Mouse (Mus musculus) heart, embryonic 12.5 days (tissue): ENCODE results near the gene Ccnd3. TPM values are rescaled to one million over a fixed set of nuclear protein-coding genes. Genes with fewer than 3 reads are reported as not detected.
"Not testable (repeated sequence)": the region's sequence is repeated elsewhere in the genome, so short reads cannot be mapped to it uniquely, and the experiment has no call there.

Source experiments
- ATAC-seq: fragments of 200-750 bp; cut with Nextera tagmentation; 2 replicates; pipeline ENCODE4 v1.8.0; 2017; ENCODE audit warnings: moderate TSS enrichment, moderate library complexity; ENCODE audit not compliant: insufficient number of reproducible peaks, low FRiP score
- H3K27ac ChIP-seq: fragments of 300-500 bp; sonication (generic); 2 replicates; pipeline ENCODE4 v1.5.1; 2016; ENCODE audit warnings: mild to moderate bottlenecking, moderate library complexity; ENCODE audit not compliant: poor library complexity, severe bottlenecking
- H3K27me3 ChIP-seq: fragments of 300-500 bp; sonication (generic); replicated peaks from 2 replicates; pipeline ENCODE4 v1.6.1; 2016; ENCODE audit warnings: mild to moderate bottlenecking, moderate library complexity
- H3K36me3 ChIP-seq: fragments of 300-500 bp; sonication (generic); 2 replicates; pipeline ENCODE4 v1.6.1; 2016; ENCODE audit warnings: mild to moderate bottlenecking, moderate library complexity
- H3K4me1 ChIP-seq: fragments of 300-500 bp; sonication (generic); replicated peaks from 2 replicates; pipeline ENCODE4 v1.6.1; 2016; ENCODE audit warnings: mild to moderate bottlenecking
- H3K4me2 ChIP-seq: fragments of 300-500 bp; sonication (generic); 2 replicates; pipeline ENCODE4 v1.6.1; 2016; ENCODE audit warnings: mild to moderate bottlenecking, moderate library complexity
- H3K4me3 ChIP-seq: fragments of 300-500 bp; sonication (generic); 2 replicates; pipeline ENCODE4 v1.5.1; 2016; ENCODE audit warnings: mild to moderate bottlenecking
- H3K9ac ChIP-seq: fragments of 300-500 bp; sonication (generic); 2 replicates; pipeline ENCODE4 v1.6.1; 2016; ENCODE audit warnings: mild to moderate bottlenecking, moderate library complexity
- H3K9me3 ChIP-seq: fragments of 300-500 bp; sonication (generic); replicated peaks from 2 replicates; pipeline ENCODE4 v1.6.1; 2016; ENCODE audit warnings: mild to moderate bottlenecking, moderate library complexity
- WGBS: fragments of 180-500 bp; shearing (Covaris S2); methylation state at CpG from one replicate; pipeline ENCODE4 v1.1.7; 2016; 5-methylcytosine and 5-hydroxymethylcytosine counted together
- polyA plus RNA-seq: library from polyadenylated mRNA; unstranded; fragments of >200 nt; fragmentation: Nextera tagmentation; extraction: Ambion mirVana; gene quantifications from 2 replicates; pipeline ENCODE4 v1.2.1, GENCODE M21; 2016

The Ccnd3 gene
- polyA plus RNA-seq, 1 experiment from 2014 or later, result 533 TPM

- Histone ChIP-seq H3K9ac (no peak overlapping the region), H3K27ac (no peak overlapping the region), H3K9me3 (no peaks in the 10 kb centered on the region), H3K4me2 (no peak overlapping the region), H3K27me3 (no peaks in the 10 kb centered on the region), H3K4me3 (no peak overlapping the region), H3K4me1 (peaks cover 48% of the 10 kb centered on the region), H3K36me3 (no peaks in the 10 kb centered on the region)
- 43% methylated on average over 2 of the region's 2 CpGs for WGBS
- ATAC-seq, result no peak
Observed at GRCm38 (mm10) chr17:47482401-47482800, 22.4 kb upstream of the Ccnd3 start.

- H3K4me3 ChIP-seq, result no peak overlapping the region
Observed at GRCm38 (mm10) chr17:47484241-47484921, 20.5 kb upstream of the Ccnd3 start.

GRCm38 (mm10) chr17:47484993-47485392, 19.9 kb upstream of the Ccnd3 start:
- peak overlapping the region; percentile 67; the same call in 1 of the 2 replicates for H3K27ac ChIP-seq
- H3K4me3 ChIP-seq, result no peak overlapping the region
- ATAC-seq, result no peak
- H3K9ac ChIP-seq, result 0 out of 2 replicates have a peak overlapping the region, but pooled peaks have one; percentile 15
- peaks cover 43% of the 10 kb centered on the region for H3K4me1 ChIP-seq
- 1% methylated on average over 3 of the region's 3 CpGs for WGBS
- no peak overlapping the region for H3K4me2 ChIP-seq
- no peaks in the 10 kb centered on the region for H3K27me3 ChIP-seq
- peaks cover 21% of the 10 kb centered on the region for H3K36me3 ChIP-seq
- H3K9me3 ChIP-seq, result no peaks in the 10 kb centered on the region

More at GRCm38 (mm10) chr17:47484241-47484921, 20.5 kb upstream of the Ccnd3 start:
- H3K9me3 ChIP-seq, result no peaks in the 10 kb centered on the region
- peak overlapping the region; percentile 67 for H3K27ac ChIP-seq
- peaks cover 15% of the 10 kb centered on the region for H3K36me3 ChIP-seq
- peak; percentile 58 for ATAC-seq
- H3K4me2 ChIP-seq, result no peak overlapping the region
- no peaks in the 10 kb centered on the region for H3K27me3 ChIP-seq
- 28% methylated on average over 1 of the region's 1 CpGs for WGBS
- peaks cover 48% of the 10 kb centered on the region for H3K4me1 ChIP-seq
- no peak overlapping the region for H3K9ac ChIP-seq

- Histone ChIP-seq H3K9me3 (no peaks in the 10 kb centered on the region), H3K36me3 (peaks cover 29% of the 10 kb centered on the region), H3K27me3 (no peaks in the 10 kb centered on the region), H3K4me2 (no peak overlapping the region), H3K4me1 (peaks cover 36% of the 10 kb centered on the region), H3K27ac (peak overlapping the region; percentile 67), H3K4me3 (no peak overlapping the region), H3K9ac (no peak overlapping the region)
- ATAC-seq, result no peak; the same call in 1 of the 2 replicates
- WGBS, result 66% methylated on average over 3 of the region's 3 CpGs
Observed at GRCm38 (mm10) chr17:47485791-47486190, 19.1 kb upstream of the Ccnd3 start.

- Histone ChIP-seq H3K36me3 (peaks cover 79% of the 10 kb centered on the region), H3K4me2 (no peak overlapping the region), H3K4me1 (peaks cover 8% of the 10 kb centered on the region), H3K27me3 (no peaks in the 10 kb centered on the region), H3K9me3 (no peaks in the 10 kb centered on the region), H3K4me3 (no peak overlapping the region), H3K9ac (no peak overlapping the region), H3K27ac (no peak overlapping the region)
- WGBS, result 72% methylated on average over 9 of the region's 9 CpGs
- no peak for ATAC-seq
Observed at GRCm38 (mm10) chr17:47490791-47491190, 14.1 kb upstream of the Ccnd3 start.

GRCm38 (mm10) chr17:47492731-47493130, 12.1 kb upstream of the Ccnd3 start:
- Histone ChIP-seq H3K27me3 (no peaks in the 10 kb centered on the region), H3K4me2 (no peak overlapping the region), H3K9ac (no peak overlapping the region), H3K9me3 (no peaks in the 10 kb centered on the region), H3K4me3 (no peak overlapping the region), H3K36me3 (peaks cover 95% of the 10 kb centered on the region), H3K4me1 (no peaks in the 10 kb centered on the region), H3K27ac (no peak overlapping the region)
- no peak for ATAC-seq
- 78% methylated on average over 6 of the region's 6 CpGs for WGBS

- Histone ChIP-seq H3K9me3 (no peaks in the 10 kb centered on the region), H3K27me3 (no peaks in the 10 kb centered on the region), H3K4me2 (no peak overlapping the region), H3K4me1 (no peaks in the 10 kb centered on the region), H3K27ac (peak overlapping the region; percentile 63), H3K9ac (no peak overlapping the region), H3K4me3 (no peak overlapping the region), H3K36me3 (peaks cover 95% of the 10 kb centered on the region)
- 0 out of 2 replicates have a peak, but pooled peaks have one; percentile 7 for ATAC-seq
- 80% methylated on average over 6 of the region's 6 CpGs for WGBS
Observed at GRCm38 (mm10) chr17:47493653-47494052, 11.2 kb upstream of the Ccnd3 start.

GRCm38 (mm10) chr17:47494132-47494531, 10.7 kb upstream of the Ccnd3 start:
- no peak overlapping the region for H3K9ac ChIP-seq
- H3K4me2 ChIP-seq, result no peak overlapping the region
- no peak overlapping the region for H3K4me3 ChIP-seq
- ATAC-seq, result peak; percentile 81
- H3K4me1 ChIP-seq, result no peaks in the 10 kb centered on the region
- peaks cover 94% of the 10 kb centered on the region for H3K36me3 ChIP-seq
- peak overlapping the region; percentile 63 for H3K27ac ChIP-seq
- no peaks in the 10 kb centered on the region for H3K9me3 ChIP-seq
- 81% methylated on average over 11 of the region's 11 CpGs for whole genome bisulfite sequencing
- no peaks in the 10 kb centered on the region for H3K27me3 ChIP-seq

- Histone ChIP-seq H3K36me3 (peaks cover 37% of the 10 kb centered on the region), H3K4me2 (peak overlapping the region; percentile 97), H3K4me3 (peak overlapping the region; percentile 82), H3K4me1 (peaks cover 29% of the 10 kb centered on the region), H3K27me3 (no peaks in the 10 kb centered on the region), H3K9me3 (no peaks in the 10 kb centered on the region), H3K9ac (peak overlapping the region; percentile 89), H3K27ac (peak overlapping the region; percentile 56)
- ATAC-seq, result no peak
- WGBS, result 7% methylated on average over 11 of the region's 11 CpGs
Observed at GRCm38 (mm10) chr17:47501531-47501930, 3.3 kb upstream of the Ccnd3 start.

GRCm38 (mm10) chr17:47501946-47502706, 2.7 kb upstream of the Ccnd3 start, which contains the start of gene Taf8:
TSS of gene Taf8 (minus strand) at chr17:47502292.
- Histone ChIP-seq H3K9me3 (no peaks in the 10 kb centered on the region), H3K4me1 (peaks cover 29% of the 10 kb centered on the region), H3K27ac (peak within 1 kb of the TSS; percentile 56), H3K9ac (peak within 1 kb of the TSS; percentile 89), H3K36me3 (peaks cover 32% of the 10 kb centered on the region), H3K4me2 (peak within 1 kb of the TSS; percentile 97), H3K27me3 (no peaks in the 10 kb centered on the region), H3K4me3 (peak within 1 kb of the TSS; percentile 82)
- WGBS, result 3% methylated on average over 40 of the region's 40 CpGs
- ATAC-seq, result peak; percentile 95

- peak overlapping the region; percentile 82; the same call in 1 of the 2 replicates for H3K4me3 ChIP-seq
- not testable (repeated sequence) for H3K9me3 ChIP-seq, ATAC-seq, H3K27me3 ChIP-seq, H3K27ac ChIP-seq, H3K9ac ChIP-seq
- H3K36me3 ChIP-seq, result peaks cover 28% of the 10 kb centered on the region
- H3K4me2 ChIP-seq, result peak overlapping the region; percentile 97
- WGBS, result 76% methylated on average over 6 of the region's 6 CpGs
- H3K4me1 ChIP-seq, result peaks cover 34% of the 10 kb centered on the region
Observed at GRCm38 (mm10) chr17:47502707-47503045, 2.2 kb upstream of the Ccnd3 start.
